Mouse (Mus musculus): Measurements from ENCODE around the gene Tbc1d22b. TPM values are rescaled to one million over a fixed set of nuclear protein-coding genes. Genes with fewer than 3 reads are reported as not detected.

The Tbc1d22b gene
- polyA plus RNA-seq, 1 experiment from 2014 or later = 6.9 TPM

- H3K4me1 ChIP-seq (replicated peaks; ENCODE audit: control insufficient read depth, insufficient read depth) = no peaks in the 10 kb centered on the region
- no peak for TF ChIP-seq EP300 (optimal IDR thresholded peaks at IDR 0.05)
- 0 out of 2 replicates have a peak, but pooled peaks have one; percentile 7 for TF ChIP-seq CTCF (IDR thresholded peaks at IDR 0.05; ENCODE audit: low read depth)
- ATAC-seq (ENCODE audit: low FRiP score, low TSS enrichment) = no peak
- H3K27me3 ChIP-seq (ENCODE audit: control insufficient read depth, insufficient read depth, low read length) = no peaks in the 10 kb centered on the region
- no peak overlapping the region for H3K27ac ChIP-seq (replicated peaks)
- DNase-seq (ENCODE audit: low spot score) = no peak
- no peaks in the 10 kb centered on the region for H3K9me3 ChIP-seq (ENCODE audit: control insufficient read depth, low read length)
- WGBS = 71% methylated on average over 2 of the region's 2 CpGs
- no peak overlapping the region for H3K4me2 ChIP-seq (replicated peaks; ENCODE audit: low read depth)
- no peaks in the 10 kb centered on the region for H3K36me3 ChIP-seq (ENCODE audit: control insufficient read depth, insufficient read depth, low read length)
- H3K4me3 ChIP-seq (ENCODE audit: low read depth, low read length) = no peak overlapping the region
- no peak overlapping the region for H3K9ac ChIP-seq (ENCODE audit: low read length)
Measured at GRCm38 (mm10) chr17:29544064-29544463, 5.5 kb upstream of the Tbc1d22b start.

GRCm38 (mm10) chr17:29545241-29545640 lies 4.3 kb upstream of the Tbc1d22b start:
- Histone ChIP-seq H3K4me2 (replicated peaks; ENCODE audit: low read depth) (no peak overlapping the region), H3K27ac (replicated peaks) (no peak overlapping the region), H3K4me1 (replicated peaks; ENCODE audit: control insufficient read depth, insufficient read depth) (no peaks in the 10 kb centered on the region), H3K27me3 (ENCODE audit: control insufficient read depth, insufficient read depth, low read length) (no peaks in the 10 kb centered on the region), H3K9me3 (ENCODE audit: control insufficient read depth, low read length) (no peaks in the 10 kb centered on the region), H3K36me3 (ENCODE audit: control insufficient read depth, insufficient read depth, low read length) (no peaks in the 10 kb centered on the region), H3K4me3 (ENCODE audit: low read depth, low read length) (no peak overlapping the region), H3K9ac (ENCODE audit: low read length) (no peak overlapping the region)
- 90% methylated on average over 5 of the region's 5 CpGs for WGBS
- no peak for DNase-seq (ENCODE audit: low spot score)
- TF ChIP-seq CTCF (IDR thresholded peaks at IDR 0.05; ENCODE audit: low read depth) (no peak), EP300 (optimal IDR thresholded peaks at IDR 0.05) (no peak)
- ATAC-seq (ENCODE audit: low FRiP score, low TSS enrichment) = no peak

GRCm38 (mm10) chr17:29548494-29548893 lies 1.1 kb upstream of the Tbc1d22b start:
- Histone ChIP-seq H3K27ac (replicated peaks) (no peak overlapping the region), H3K4me1 (replicated peaks; ENCODE audit: control insufficient read depth, insufficient read depth) (no peaks in the 10 kb centered on the region), H3K27me3 (ENCODE audit: control insufficient read depth, insufficient read depth, low read length) (no peaks in the 10 kb centered on the region), H3K4me3 (ENCODE audit: low read depth, low read length) (no peak overlapping the region), H3K4me2 (replicated peaks; ENCODE audit: low read depth) (no peak overlapping the region), H3K9me3 (ENCODE audit: control insufficient read depth, low read length) (no peaks in the 10 kb centered on the region), H3K9ac (ENCODE audit: low read length) (no peak overlapping the region), H3K36me3 (ENCODE audit: control insufficient read depth, insufficient read depth, low read length) (no peaks in the 10 kb centered on the region)
- TF ChIP-seq EP300 (optimal IDR thresholded peaks at IDR 0.05) (no peak), CTCF (IDR thresholded peaks at IDR 0.05; ENCODE audit: low read depth) (no peak)
- ATAC-seq (ENCODE audit: low FRiP score, low TSS enrichment) = no peak
- 62% methylated on average over 3 of the region's 3 CpGs for WGBS
- DNase-seq (ENCODE audit: low spot score) = no peak

- Histone ChIP-seq H3K4me2 (replicated peaks; ENCODE audit: low read depth) (peak overlapping the region; percentile 99), H3K27me3 (ENCODE audit: control insufficient read depth, insufficient read depth, low read length) (no peaks in the 10 kb centered on the region), H3K4me1 (replicated peaks; ENCODE audit: control insufficient read depth, insufficient read depth) (no peaks in the 10 kb centered on the region), H3K4me3 (ENCODE audit: low read depth, low read length) (no peak overlapping the region), H3K36me3 (ENCODE audit: control insufficient read depth, insufficient read depth, low read length) (no peaks in the 10 kb centered on the region), H3K9me3 (ENCODE audit: control insufficient read depth, low read length) (no peaks in the 10 kb centered on the region), H3K27ac (replicated peaks) (no peak overlapping the region), H3K9ac (ENCODE audit: low read length) (no peak overlapping the region)
- DNase-seq (ENCODE audit: low spot score) = no peak
- TF ChIP-seq EP300 (optimal IDR thresholded peaks at IDR 0.05) (no peak), CTCF (IDR thresholded peaks at IDR 0.05; ENCODE audit: low read depth) (0 out of 2 replicates have a peak, but pooled peaks have one; percentile 4)
- WGBS = 41% methylated on average over 8 of the region's 8 CpGs
- ATAC-seq (ENCODE audit: low FRiP score, low TSS enrichment) = 0 out of 2 replicates have a peak, but pooled peaks have one; percentile 1
Measured at GRCm38 (mm10) chr17:29548994-29549393, 591 bp upstream of the Tbc1d22b start.

GRCm38 (mm10) chr17:29551019-29551418 lies 1.4 kb downstream of the Tbc1d22b start:
- DNase-seq (ENCODE audit: low spot score) = no peak
- H3K4me3 ChIP-seq (ENCODE audit: low read depth, low read length) = no peak overlapping the region
- no peak overlapping the region for H3K9ac ChIP-seq (ENCODE audit: low read length)
- TF ChIP-seq CTCF (IDR thresholded peaks at IDR 0.05; ENCODE audit: low read depth) = no peak
- TF ChIP-seq EP300 (optimal IDR thresholded peaks at IDR 0.05) = no peak
- no peaks in the 10 kb centered on the region for H3K9me3 ChIP-seq (ENCODE audit: control insufficient read depth, low read length)
- H3K27ac ChIP-seq (replicated peaks) = no peak overlapping the region
- H3K27me3 ChIP-seq (ENCODE audit: control insufficient read depth, insufficient read depth, low read length) = no peaks in the 10 kb centered on the region
- H3K4me1 ChIP-seq (replicated peaks; ENCODE audit: control insufficient read depth, insufficient read depth) = no peaks in the 10 kb centered on the region
- 37% methylated on average over 6 of the region's 6 CpGs for WGBS
- no peak for ATAC-seq (ENCODE audit: low FRiP score, low TSS enrichment)
- H3K36me3 ChIP-seq (ENCODE audit: control insufficient read depth, insufficient read depth, low read length) = no peaks in the 10 kb centered on the region
- H3K4me2 ChIP-seq (replicated peaks; ENCODE audit: low read depth) = peak overlapping the region; percentile 99

- Histone ChIP-seq H3K4me2 (replicated peaks; ENCODE audit: low read depth) (no peak within 1 kb of the TSS; the same call in 1 of the 2 replicates), H3K27ac (replicated peaks) (no peak within 1 kb of the TSS), H3K4me3 (ENCODE audit: low read depth, low read length) (no peak within 1 kb of the TSS), H3K9me3 (ENCODE audit: control insufficient read depth, low read length) (no peaks in the 10 kb centered on the region), H3K27me3 (ENCODE audit: control insufficient read depth, insufficient read depth, low read length) (no peaks in the 10 kb centered on the region), H3K36me3 (ENCODE audit: control insufficient read depth, insufficient read depth, low read length) (no peaks in the 10 kb centered on the region), H3K9ac (ENCODE audit: low read length) (no peak within 1 kb of the TSS), H3K4me1 (replicated peaks; ENCODE audit: control insufficient read depth, insufficient read depth) (no peaks in the 10 kb centered on the region)
- no peak for ATAC-seq (ENCODE audit: low FRiP score, low TSS enrichment)
- DNase-seq (ENCODE audit: low spot score) = no peak
- WGBS = 86% methylated on average over 5 of the region's 5 CpGs
- peak; percentile 43 for TF ChIP-seq CTCF (IDR thresholded peaks at IDR 0.05; ENCODE audit: low read depth)
- no peak for TF ChIP-seq EP300 (optimal IDR thresholded peaks at IDR 0.05)
Measured at GRCm38 (mm10) chr17:29552162-29552732, 2.7 kb downstream of the Tbc1d22b start, which contains the start of gene Tmem217. TSS of gene Tmem217 (minus strand) at chr17:29552385.

Data from stomach, postnatal 0 days (tissue).